Mouse (Mus musculus): ENCODE data around the gene Tmem274.

Gene Tmem274

DNA sequence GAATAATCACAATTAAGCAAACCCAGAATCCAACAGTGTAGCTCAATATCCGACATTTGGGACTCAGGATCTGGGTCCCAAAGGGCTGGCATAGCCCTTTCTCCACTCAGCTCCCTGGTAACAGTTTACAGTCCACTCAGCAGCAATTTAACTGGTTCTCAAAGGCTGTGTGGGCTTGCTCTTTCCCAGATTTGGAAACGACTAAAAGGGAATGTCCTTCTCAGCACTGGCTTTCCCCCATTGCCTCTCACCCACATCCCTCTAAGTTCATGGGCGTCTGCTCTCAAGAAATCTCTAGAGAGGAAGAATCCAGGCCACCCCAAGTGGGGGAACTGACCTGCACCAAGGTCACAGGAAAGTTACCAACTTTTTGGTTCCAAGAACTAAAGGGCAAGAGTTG, 7.4 kb downstream of the Tmem274 start:
- no peak for DNase-seq

DNA sequence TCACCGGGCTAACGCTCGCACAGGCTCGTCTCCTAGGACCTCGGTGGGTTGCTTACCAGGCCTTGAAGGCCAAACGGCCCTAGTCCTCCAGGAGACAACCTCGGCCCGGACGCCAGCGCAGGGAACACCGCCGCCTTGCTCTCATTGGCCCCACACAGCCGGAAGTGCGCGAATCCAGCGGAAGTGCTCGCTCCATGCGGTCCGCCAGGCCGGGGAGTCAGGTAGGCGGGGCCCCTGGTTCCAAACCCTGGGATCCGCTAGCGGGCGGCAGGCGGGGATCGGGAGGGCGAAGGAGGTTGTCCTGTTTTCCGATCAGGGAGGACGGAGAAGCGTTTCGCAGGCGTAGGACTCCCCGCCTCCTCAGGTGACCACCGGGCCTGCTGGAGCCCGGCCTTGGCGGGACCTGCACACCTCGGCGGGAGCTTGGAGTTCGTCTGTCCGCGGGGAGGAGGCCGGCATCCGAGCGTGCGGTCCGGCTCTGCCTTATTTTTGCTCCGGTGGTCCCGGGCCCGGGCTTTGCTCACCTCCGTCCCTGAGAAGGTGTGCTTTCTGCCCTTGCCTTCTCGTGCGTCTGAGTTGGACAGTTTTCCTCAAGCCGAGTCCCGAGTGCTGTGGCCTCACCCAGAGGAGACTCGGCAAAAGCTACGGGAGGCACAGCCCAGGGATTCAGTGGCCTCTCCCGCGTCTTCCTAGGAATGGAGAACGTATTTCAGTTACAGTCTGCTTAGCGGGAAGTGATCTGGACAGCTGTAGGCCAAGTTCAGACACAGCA, 8.1 kb downstream of the Tmem274 start, which contains the start of the genes Nmnat1 and Lzic:
TSS of gene Nmnat1 (minus strand) at position 150 of the 772 bp plus-strand sequence.
TSS of gene Lzic (plus strand) at position 177 of the 772 bp plus-strand sequence.
- DNase-seq, result peak; percentile 95

DNA sequence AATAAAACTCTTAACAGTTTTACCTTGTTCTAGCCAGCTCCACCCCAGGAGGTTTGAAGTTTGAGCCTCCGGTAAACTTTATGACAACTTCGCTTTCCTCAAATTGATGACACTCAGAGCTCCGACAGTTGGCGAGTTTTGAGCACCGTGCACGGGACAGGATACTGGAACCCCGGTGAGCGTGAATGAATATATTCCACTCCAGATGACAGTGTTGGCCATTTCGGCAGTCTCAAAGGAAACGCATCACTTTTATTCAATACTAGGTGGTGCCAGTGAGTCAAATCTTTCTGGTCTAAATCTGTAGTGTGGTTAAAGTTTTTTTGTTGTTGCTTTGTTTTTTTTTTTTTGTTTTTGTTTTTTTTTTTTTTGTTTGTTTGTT, 8.6 kb downstream of the Tmem274 start:
- no peak for DNase-seq

DNA sequence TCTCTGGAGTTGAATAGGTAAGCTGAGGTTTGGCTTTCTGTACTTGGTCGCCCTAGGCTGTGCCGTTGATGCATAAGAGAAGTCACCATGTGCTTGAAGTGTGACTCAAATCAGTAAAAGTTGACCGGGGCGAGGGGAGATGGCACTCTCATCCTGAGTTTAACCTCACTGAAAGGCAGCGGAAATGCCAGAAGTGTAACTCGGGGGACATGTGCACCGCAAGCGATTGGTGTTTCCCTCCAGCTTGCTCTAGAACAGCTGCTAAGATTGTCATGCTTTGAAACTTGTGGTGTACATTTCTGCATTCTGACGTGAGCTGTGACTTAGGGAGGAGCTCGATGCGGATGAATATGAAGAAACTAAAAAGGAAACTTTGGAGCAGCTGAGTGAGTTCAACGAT, 10.6 kb downstream of the Tmem274 start:
- DNase-seq, result no peak

DNA sequence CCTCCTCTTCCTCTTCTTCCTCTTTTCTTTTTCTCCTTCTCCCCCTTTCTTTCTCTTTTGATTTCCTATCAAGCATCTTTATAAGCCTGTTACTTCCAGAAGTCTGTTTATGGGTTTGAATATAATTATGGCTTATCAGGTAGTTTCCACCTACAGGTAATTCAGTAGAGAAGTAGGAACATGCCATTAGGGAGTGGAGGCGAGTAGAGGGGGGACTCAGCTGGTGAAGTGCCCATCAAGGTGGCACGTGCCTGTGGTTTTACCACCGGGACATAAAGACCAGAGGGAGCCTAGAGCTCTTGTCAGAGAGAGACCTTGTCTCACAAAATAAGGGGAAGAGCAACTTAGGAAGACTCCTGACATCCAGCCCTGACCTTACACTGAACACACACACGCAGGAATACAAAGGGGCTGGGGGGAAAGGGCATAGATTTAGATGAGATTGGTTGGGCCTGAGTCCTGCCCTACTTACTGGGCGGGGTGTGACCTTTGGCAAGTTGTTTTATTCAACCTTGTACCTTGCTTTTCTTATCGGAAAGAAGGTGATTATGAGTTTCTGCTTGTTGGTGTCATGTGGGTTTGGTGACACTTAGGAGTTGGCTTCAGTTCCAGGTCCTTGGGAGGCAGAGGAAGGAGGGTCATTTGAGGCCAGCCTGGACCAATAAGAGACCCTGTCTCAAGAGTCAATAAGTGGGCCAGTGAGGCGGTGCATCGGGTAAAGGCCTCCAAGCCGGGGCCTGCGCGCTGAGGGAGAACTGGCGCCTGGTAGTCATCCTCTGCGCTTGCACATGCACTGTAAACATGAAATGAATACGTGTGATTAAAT, 12.4 kb downstream of the Tmem274 start:
- DNase-seq, result no peak

GRCm38 (mm10) chr4:149491151-149491550, 14.0 kb downstream of the Tmem274 start:
- DNase-seq, result no peak

- no peak for DNase-seq
These were observed 19.4 kb downstream of the Tmem274 start for GRCm38 (mm10) chr4:149496612-149497011.

DNA sequence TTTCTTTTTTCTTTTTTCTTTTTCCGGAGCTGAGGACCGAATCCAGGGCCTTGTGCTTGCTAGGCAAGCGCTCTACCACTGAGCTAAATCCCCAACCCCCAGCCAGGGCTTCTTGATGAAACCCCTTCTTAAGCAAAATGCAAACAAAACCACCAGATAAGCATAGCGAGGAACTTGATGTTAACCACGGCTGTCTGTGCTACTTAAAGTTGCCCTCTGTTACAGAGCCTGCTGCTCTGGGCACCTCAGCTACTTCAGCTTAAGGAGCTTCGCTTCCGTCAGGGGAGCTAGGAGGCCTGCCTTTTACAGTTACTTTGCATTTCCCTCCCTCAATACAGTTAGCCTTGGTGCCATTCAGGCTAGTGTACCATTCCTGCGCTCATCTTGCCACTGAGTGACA, 21.7 kb downstream of the Tmem274 start:
- no peak for DNase-seq

GRCm38 (mm10) chr4:149499790-149500189, 22.6 kb downstream of the Tmem274 start:
- DNase-seq, result no peak

- no peak for DNase-seq
These were observed 27.2 kb downstream of the Tmem274 start for GRCm38 (mm10) chr4:149504363-149504762.

DNA sequence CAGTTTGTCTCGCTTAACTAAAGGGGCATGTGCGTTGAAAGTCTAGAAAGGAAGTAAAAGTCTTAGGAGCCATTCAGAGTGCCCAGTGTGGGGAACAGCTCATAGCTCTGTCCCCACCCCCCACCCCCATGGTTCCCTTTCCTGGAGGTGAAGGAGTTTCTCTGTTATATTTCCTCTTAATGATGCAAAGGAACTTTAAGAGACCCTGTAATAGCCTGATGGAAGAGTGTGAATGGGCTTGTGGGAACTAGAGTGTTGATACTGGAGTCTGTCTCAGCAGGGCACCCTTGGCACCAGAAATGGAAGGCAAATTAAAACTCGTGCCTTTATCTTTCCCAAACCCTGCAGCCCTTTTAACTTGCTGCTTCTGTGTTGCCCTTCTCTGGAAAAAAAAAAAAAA, 27.7 kb downstream of the Tmem274 start:
- no peak for DNase-seq

GRCm38 (mm10) chr4:149505261-149505967, 28.2 kb downstream of the Tmem274 start:
- no peak for DNase-seq

DNA sequence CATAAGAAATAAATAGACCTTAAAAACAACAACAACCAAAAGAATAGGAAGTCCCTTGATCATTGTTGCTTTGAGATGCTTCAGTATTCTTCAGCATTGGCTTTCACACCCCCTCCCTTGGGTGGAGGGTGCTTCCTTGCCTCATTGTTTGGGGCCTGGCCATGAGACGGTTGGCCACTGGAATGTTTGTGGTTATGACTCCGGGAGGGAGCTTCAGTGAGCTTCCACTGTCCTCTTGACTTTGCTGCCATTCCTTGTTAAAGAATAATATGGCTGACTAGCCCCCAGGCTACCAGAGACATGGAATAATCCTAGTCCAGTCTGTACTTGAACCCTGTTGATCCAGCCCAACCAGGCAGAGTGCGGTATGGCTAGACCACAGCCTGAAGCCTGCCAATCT, 29.7 kb downstream of the Tmem274 start:
- no peak for DNase-seq

DNA sequence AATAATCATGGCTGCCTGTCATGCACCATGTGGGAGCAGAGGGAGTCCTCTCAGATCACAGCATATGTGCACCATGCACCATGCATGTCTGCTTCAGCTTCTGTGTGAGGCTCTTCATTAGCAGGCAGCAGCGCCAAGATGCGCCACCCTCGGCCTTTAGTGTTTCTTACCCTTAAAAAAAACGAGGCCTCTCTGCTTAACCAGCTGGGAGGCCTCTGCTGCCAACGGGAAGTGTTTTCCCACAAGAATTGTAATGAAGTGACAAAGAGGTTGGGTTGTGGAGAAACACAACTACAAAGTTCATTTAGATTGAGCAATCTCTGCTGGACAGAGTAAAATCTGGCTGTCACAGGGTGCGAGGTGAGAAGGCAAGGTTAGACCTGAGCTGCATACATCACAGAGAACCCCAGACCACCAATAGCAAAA, 34.1 kb downstream of the Tmem274 start:
- DNase-seq, result no peak

DNA sequence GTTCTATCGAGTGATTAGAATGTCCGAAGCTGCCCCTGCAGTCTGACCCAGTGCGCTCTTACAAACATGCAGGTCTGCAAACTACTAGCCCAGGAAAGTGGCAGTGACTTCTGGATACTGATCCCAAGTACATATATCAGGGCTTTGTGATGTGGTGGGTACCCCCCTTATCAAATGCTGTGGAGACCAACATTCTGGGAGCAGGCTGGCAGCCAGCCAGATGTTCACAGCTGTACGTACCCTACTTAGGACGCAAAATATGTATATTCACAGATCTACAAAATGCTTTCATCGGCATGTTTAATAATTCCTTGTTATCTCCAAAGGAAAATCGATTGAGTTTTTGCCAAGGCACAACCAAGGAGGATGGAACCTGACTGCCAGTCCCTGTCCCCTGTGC, 34.9 kb downstream of the Tmem274 start:
- no peak for DNase-seq

DNA sequence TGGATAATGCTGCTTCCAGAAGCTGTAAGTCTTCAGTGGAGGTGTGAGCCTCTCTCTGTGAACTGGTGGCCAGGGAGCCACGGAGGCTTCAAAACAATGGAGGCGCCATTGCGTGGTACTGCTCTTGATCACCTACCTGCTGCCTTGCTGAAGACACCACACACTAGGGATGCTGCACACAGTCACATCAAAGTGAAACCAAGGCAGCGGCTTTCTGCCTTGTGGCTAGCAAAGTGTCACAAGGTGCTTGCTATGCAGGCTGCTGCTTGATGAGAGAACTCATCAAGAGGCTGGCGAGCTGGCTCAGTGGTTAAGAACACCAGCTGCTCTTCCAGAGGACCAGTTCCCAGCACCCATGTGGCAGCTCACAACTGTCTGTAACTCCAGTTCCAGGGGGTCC, 38.5 kb downstream of the Tmem274 start:
- no peak for DNase-seq

- DNase-seq, result peak; percentile 92
These were observed 40.7 kb downstream of the Tmem274 start, which contains the start of gene Ctnnbip1 for GRCm38 (mm10) chr4:149517868-149518340. Gene Ctnnbip1 (plus strand): TSS chr4:149518236.

- DNase-seq, result no peak
These were observed 41.4 kb downstream of the Tmem274 start for GRCm38 (mm10) chr4:149518351-149519220.

GRCm38 (mm10) chr4:149521258-149521657, 44.1 kb downstream of the Tmem274 start:
- DNase-seq, result no peak

DNA sequence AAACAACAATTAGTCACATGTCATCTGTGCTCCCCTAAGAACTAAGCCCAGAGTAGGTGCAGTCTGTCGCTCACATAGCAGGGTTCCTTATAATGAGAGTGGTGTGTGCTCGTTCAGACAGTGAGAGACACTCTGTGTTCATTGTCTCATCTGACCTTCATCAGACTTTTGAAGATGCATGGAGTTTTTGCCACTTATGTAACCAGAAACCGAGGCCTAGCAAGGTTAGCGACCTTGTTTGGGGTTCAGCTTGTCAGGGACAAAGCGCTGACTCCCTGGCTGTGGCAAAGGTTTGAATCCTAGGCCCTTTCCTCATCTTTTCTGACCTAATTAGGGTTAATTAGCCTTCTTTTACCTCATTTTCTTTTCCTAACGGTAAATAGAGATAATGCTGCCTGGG, 46.8 kb downstream of the Tmem274 start:
- DNase-seq, result no peak

GRCm38 (mm10) chr4:149525170-149525569, 48.0 kb downstream of the Tmem274 start:
- DNase-seq, result no peak

- no peak for DNase-seq
These were observed 48.6 kb downstream of the Tmem274 start for GRCm38 (mm10) chr4:149525811-149526210.
